Mouse (Mus musculus) retina, adult 2 months (tissue): ENCODE measurements around the gene Armh3.

Source experiments
- DNase-seq: peaks from one replicate; pipeline ENCODE4 v3.0.0-alpha.2; 2012; ENCODE audit warnings: low read depth, low spot score

Armh3 gene

DNA sequence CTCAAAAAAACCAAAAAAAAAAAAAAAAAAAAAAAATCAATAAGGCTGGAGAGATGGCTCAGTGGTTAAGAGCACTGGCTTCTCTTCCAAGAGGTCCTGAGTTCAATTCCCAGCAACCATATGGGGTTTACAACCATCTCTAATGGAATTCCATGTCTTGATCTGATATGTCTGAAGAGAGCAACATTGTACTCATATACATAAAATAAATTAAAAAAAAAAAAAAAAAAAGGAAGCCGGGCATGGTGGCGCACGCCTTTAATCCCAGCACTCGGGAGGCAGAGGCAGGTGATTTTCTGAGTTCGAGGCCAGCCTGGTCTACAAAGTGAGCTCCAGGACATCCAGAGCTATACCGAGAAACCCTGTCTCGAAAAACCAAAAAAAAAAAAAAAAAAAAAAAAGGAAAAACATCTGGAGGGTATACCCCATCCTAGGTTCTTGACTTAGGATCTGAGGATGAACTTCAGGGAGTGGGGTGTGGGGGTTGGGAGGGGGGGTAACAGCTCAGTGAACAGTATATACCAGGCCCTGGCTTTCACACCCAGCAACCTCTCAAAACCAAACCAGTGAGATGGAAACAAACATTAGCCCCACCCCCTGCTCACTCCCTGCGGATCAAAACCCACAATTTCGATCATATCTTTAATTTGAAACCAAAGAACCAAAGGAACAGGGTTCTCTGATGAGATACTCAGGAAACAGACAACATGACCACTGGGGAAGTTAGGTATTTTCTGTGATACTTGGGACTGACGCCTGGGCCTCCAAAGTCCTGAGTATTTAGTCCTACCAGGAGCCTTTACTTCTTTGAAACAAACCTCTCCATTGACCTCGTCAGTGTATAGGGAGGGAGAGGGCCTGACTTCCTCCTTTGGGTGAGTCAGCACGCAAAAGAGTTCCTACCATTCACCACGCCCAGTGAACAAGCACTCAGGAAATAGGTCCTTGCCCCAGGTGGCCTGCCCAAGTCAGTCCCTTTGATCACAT, 208.1 kb downstream of the Armh3 start:
- no peak for DNase-seq

DNA sequence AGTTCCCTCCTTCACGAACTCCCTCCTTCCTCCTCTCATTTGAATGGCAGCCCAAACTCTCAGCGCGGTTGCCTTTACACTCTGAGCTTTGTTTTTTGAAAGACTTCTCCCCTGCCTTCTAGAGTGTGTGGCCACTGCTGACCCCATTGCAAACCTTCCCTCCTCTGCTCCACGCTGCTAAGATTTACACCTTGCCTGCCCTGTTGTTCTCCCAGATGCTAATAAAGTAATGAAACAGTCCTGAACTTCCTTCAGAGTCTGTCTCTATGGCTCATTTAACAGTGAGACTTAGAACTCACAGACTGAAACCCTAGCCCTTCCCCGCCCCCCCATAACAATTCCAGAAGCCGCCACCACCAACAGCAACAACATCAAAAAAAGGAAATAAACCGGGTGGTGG, 208.9 kb downstream of the Armh3 start:
- no peak for DNase-seq

GRCm38 (mm10) chr19:45788337-45788736, 210.0 kb downstream of the Armh3 start:
- no peak for DNase-seq

GRCm38 (mm10) chr19:45787450-45787849, 210.8 kb downstream of the Armh3 start:
- no peak for DNase-seq

DNA sequence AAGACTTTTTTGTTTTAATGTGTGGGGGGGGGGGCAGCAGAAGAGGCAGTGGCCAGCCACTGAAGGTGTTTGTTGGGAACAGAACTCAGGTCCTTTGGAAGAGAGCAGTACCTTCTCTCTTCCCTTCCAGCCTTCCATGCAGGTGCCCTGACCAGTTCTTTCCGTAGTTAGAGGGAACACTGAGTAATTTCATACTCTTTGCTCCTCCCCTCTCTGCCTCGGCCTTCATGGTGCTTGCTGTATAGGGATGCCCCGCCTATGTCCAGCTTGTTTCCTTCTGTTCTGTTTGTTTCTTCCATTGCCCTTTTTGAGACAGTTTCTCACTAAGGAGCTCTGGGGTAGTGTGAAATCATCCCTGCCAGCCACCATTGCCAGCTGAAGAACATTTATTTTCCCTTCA, 212.8 kb downstream of the Armh3 start:
- DNase-seq = no peak

- no peak for DNase-seq
Measured at GRCm38 (mm10) chr19:45783933-45784576, 214.2 kb downstream of the Armh3 start.

- peak; percentile 99 for DNase-seq
Measured at GRCm38 (mm10) chr19:45783181-45783932, 214.9 kb downstream of the Armh3 start, which contains the start of gene Mgea5. Mgea5 (minus strand) TSS chr19:45783837.

GRCm38 (mm10) chr19:45782315-45783001, 215.8 kb downstream of the Armh3 start:
- DNase-seq = peak; percentile 30

DNA sequence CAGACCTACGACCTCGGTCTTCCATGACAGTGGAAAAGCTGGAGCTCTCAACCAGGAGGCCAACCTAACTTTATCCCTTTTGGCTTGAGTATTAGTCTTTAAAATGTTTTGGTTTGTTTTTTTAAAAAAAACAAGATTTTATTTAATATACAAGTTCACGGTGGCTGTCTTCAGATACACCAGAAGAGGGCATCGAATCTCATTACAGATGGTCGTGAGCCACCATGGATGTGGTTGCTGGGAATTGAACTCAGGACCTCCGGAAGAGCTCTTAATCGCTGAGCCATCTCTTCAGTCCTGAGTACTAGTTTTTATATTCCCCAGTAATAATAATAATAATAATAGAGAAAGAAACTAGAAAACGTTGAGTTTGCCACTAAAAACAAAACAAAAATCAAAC, 216.6 kb downstream of the Armh3 start:
- DNase-seq = no peak

GRCm38 (mm10) chr19:45780350-45780915, 217.9 kb downstream of the Armh3 start:
- no peak for DNase-seq

GRCm38 (mm10) chr19:45775486-45775885, 222.8 kb downstream of the Armh3 start:
- no peak for DNase-seq

GRCm38 (mm10) chr19:45771501-45771900, 226.8 kb downstream of the Armh3 start:
- no peak for DNase-seq
